Mouse (Mus musculus) thymus, postnatal 0 days (tissue): ENCODE measurements around the gene Prkra. TPM values are rescaled to one million over a fixed set of nuclear protein-coding genes. Genes with fewer than 3 reads are reported as not detected.

ENCODE experiments used
- DNase-seq: peaks from one replicate; pipeline ENCODE4 v3.0.0-alpha.2; 2015; ENCODE audit warnings: low spot score
- polyA plus RNA-seq: library from polyadenylated mRNA; unstranded; fragments of >200 nt; fragmentation: Nextera tagmentation; extraction: Ambion mirVana; gene quantifications from 2 replicates; pipeline ENCODE4 v1.2.1, GENCODE M21; 2015

Prkra gene
- polyA plus RNA-seq, 1 experiment from 2014 or later, result 15.4 TPM

- DNase-seq, result no peak
Measured at GRCm38 (mm10) chr2:76585090-76585489, 62.7 kb downstream of the Prkra start.

Other genes with a start within 250 kb of the Prkra start
- 10.1 and 10.8 TPM in 2 replicates for gene Osbpl6, start 241.5 kb downstream of the Prkra start, polyA plus RNA-seq
- 0.12 and 0.21 TPM in 2 replicates for gene Pjvk, start 461 bp upstream of the Prkra start, polyA plus RNA-seq
- gene Fkbp7, start 25.1 kb upstream of the Prkra start, polyA plus RNA-seq, result 14.2 and 14.4 TPM in 2 replicates
- gene Plekha3, start 27.3 kb upstream of the Prkra start, polyA plus RNA-seq, result 10.2 and 11.0 TPM in 2 replicates